Mouse (Mus musculus) megakaryocyte, embryonic 14.5 days (primary cell): ENCODE results near the gene Tmem182.

Source experiments
- FLI1 ChIP-seq: IDR thresholded peaks from 2 replicates; pipeline ENCODE4 v1.6.1; 2012; ENCODE audit warnings: low read length, inconsistent platforms, mixed read lengths
- GATA1 ChIP-seq: IDR thresholded peaks from 3 replicates; pipeline ENCODE4 v1.6.1; 2012; ENCODE audit warnings: mixed read lengths, low read length, inconsistent platforms, borderline replicate concordance

DNA sequence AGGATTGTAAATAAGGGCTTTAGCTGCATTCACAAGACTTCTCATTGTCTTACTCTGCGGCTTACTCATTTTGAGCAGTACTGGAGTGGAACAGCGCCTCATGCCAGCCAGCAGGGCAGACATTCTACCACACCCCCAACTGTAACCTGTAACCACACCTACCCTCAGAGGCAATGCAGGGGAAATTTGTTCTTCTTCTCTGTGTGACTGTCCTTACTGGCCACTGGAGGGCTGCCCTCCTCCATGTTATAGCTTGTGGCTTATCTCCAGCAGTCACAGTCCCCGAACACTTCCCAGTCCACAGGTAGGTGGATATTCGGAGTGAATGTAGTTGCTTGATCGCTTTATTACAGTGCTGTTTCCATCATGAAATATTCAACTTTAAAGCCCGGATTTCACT is 59.6 kb downstream of the Tmem182 start:
- TF ChIP-seq GATA1 (no peak), FLI1 (no peak)
